Mouse (Mus musculus) brain, embryonic 14.5 days (tissue): ENCODE results near the gene Tex29.

Experiments
- CTCF ChIP-seq: fragments of 200-500 bp; IDR thresholded peaks from 2 replicates; pipeline ENCODE4 v1.5.1; 2012; ENCODE audit warnings: inconsistent platforms, mild to moderate bottlenecking, moderate library complexity, borderline replicate concordance; ENCODE audit not compliant: insufficient read depth, insufficient read length; ENCODE audit errors: extremely low read depth
- POLR2A ChIP-seq: fragments of 200-500 bp; IDR thresholded peaks from 2 replicates; pipeline ENCODE4 v1.6.1; 2012; ENCODE audit warnings: mild to moderate bottlenecking, inconsistent platforms, borderline replicate concordance; ENCODE audit not compliant: poor library complexity, insufficient read depth, insufficient read length, severe bottlenecking; ENCODE audit errors: extremely low read depth

GRCm38 (mm10) chr8:11830214-11831046 is 9.8 kb upstream of the Tex29 start:
- TF ChIP-seq POLR2A (no peak), CTCF (no peak)
